Mouse (Mus musculus) embryonic facial prominence, embryonic 14.5 days (tissue): Measurements from ENCODE around the gene Dnaic1. TPM values are rescaled to one million over a fixed set of nuclear protein-coding genes. Genes with fewer than 3 reads are reported as not detected.

Experiments
- ATAC-seq: fragments of 200-750 bp; cut with Nextera tagmentation; 2 replicates; pipeline ENCODE4 v1.8.0; 2017; ENCODE audit warnings: low read depth, moderate number of reproducible peaks, moderate TSS enrichment
- DNase-seq: peaks from one replicate; pipeline ENCODE4 v3.0.0-alpha.2; 2015; ENCODE audit warnings: low spot score
- H3K27ac ChIP-seq: fragments of 300-500 bp; sonication (generic); replicated peaks from 2 replicates; pipeline ENCODE4 v1.5.1; 2014; ENCODE audit warnings: low read depth, mild to moderate bottlenecking, low read length, moderate library complexity
- H3K27me3 ChIP-seq: fragments of 300-500 bp; sonication (generic); replicated peaks from 2 replicates; pipeline ENCODE4 v1.6.1; 2014; ENCODE audit warnings: low read length; ENCODE audit not compliant: control insufficient read depth, insufficient read depth
- H3K36me3 ChIP-seq: fragments of 300-500 bp; sonication (generic); 2 replicates; pipeline ENCODE4 v1.6.1; 2014; ENCODE audit warnings: low read length, mixed read lengths; ENCODE audit not compliant: control insufficient read depth, insufficient read depth
- H3K4me1 ChIP-seq: fragments of 300-500 bp; sonication (generic); 2 replicates; pipeline ENCODE4 v1.6.1; 2014; ENCODE audit warnings: antibody characterized with exemption, low read length; ENCODE audit not compliant: control insufficient read depth, insufficient read depth
- H3K4me2 ChIP-seq: fragments of 300-500 bp; sonication (generic); 2 replicates; pipeline ENCODE4 v1.6.1; 2014; ENCODE audit warnings: low read depth, mild to moderate bottlenecking, low read length, moderate library complexity, mixed read lengths
- H3K4me3 ChIP-seq: fragments of 300-500 bp; sonication (generic); 2 replicates; pipeline ENCODE4 v1.5.1; 2014; ENCODE audit warnings: low read depth, mild to moderate bottlenecking, low read length
- H3K9ac ChIP-seq: fragments of 300-500 bp; sonication (generic); 2 replicates; pipeline ENCODE4 v1.6.1; 2014; ENCODE audit warnings: low read depth, mild to moderate bottlenecking, low read length, moderate library complexity, mixed read lengths
- H3K9me3 ChIP-seq: fragments of 300-500 bp; sonication (generic); 2 replicates; pipeline ENCODE4 v1.6.1; 2016; ENCODE audit warnings: low read length; ENCODE audit not compliant: control insufficient read depth
- WGBS: fragments of 180-500 bp; shearing (Covaris S2); extraction: QIAGEN DNeasy Blood & Tissue Kit; methylation state at CpG from one replicate; pipeline ENCODE4 v1.1.7; 2014; 5-methylcytosine and 5-hydroxymethylcytosine counted together
- polyA plus RNA-seq: library from polyadenylated mRNA; unstranded; fragments of >200 nt; fragmentation: Nextera tagmentation; extraction: Ambion mirVana; gene quantifications from 2 replicates; pipeline ENCODE4 v1.2.1, GENCODE M21; 2014

Dnaic1 gene
- polyA plus RNA-seq, 1 experiment from 2014 or later, result 3.7 TPM

- Histone ChIP-seq H3K4me3 (no peak overlapping the region), H3K27me3 (no peaks in the 10 kb centered on the region), H3K36me3 (peaks cover 4% of the 10 kb centered on the region), H3K4me2 (no peak overlapping the region), H3K27ac (no peak overlapping the region), H3K9ac (no peak overlapping the region), H3K9me3 (no peaks in the 10 kb centered on the region), H3K4me1 (peaks cover 23% of the 10 kb centered on the region)
- ATAC-seq (no peak), DNase-seq (no peak)
- WGBS, result 72% methylated on average over 10 of the region's 11 CpGs
Measured at GRCm38 (mm10) chr4:41666646-41667045, 97.1 kb downstream of the Dnaic1 start.

DNA sequence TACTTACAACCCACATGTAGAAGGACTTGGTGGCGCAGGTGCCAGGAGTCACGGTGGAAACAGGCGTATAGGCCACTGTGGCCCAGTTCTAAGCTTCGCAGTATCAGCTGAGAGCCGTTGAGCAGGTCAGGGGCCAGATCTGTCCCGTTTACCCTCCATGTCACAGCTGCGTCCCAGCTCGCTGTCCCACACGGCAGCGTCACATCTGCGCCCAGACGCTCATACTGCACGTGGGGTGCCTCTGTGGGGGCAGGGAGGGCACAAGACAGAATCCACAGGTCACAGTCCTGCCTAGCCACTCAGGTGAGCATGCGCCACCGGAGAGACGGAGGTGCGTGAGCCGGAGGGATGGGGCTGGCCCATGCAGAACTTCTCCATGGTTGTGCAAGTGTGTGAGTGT is 101.3 kb downstream of the Dnaic1 start:
- Histone ChIP-seq H3K36me3 (no peaks in the 10 kb centered on the region; the same call in 1 of the 2 replicates), H3K27ac (no peak overlapping the region), H3K27me3 (no peaks in the 10 kb centered on the region), H3K4me1 (peaks cover 10% of the 10 kb centered on the region; the same call in 1 of the 2 replicates), H3K4me2 (no peak overlapping the region), H3K9me3 (no peaks in the 10 kb centered on the region), H3K9ac (no peak overlapping the region), H3K4me3 (no peak overlapping the region)
- no peak for DNase-seq
- no peak for ATAC-seq
- WGBS, result 84% methylated on average over 18 of the region's 18 CpGs

GRCm38 (mm10) chr4:41671500-41671899 is 101.9 kb downstream of the Dnaic1 start:
- H3K9me3 ChIP-seq, result no peaks in the 10 kb centered on the region
- H3K27ac ChIP-seq, result no peak overlapping the region
- H3K27me3 ChIP-seq, result no peaks in the 10 kb centered on the region
- H3K9ac ChIP-seq, result no peak overlapping the region
- ATAC-seq (0 out of 2 replicates have a peak, but pooled peaks have one; percentile 2), DNase-seq (no peak)
- WGBS, result 35% methylated on average over 5 of the region's 5 CpGs
- no peak overlapping the region for H3K4me2 ChIP-seq
- H3K4me1 ChIP-seq, result peaks cover 15% of the 10 kb centered on the region; the same call in 1 of the 2 replicates
- no peaks in the 10 kb centered on the region; the same call in 1 of the 2 replicates for H3K36me3 ChIP-seq
- no peak overlapping the region for H3K4me3 ChIP-seq

GRCm38 (mm10) chr4:41671963-41672480 is 102.4 kb downstream of the Dnaic1 start:
- peak; percentile 64; the same call in 1 of the 2 replicates for ATAC-seq
- Histone ChIP-seq H3K27ac (no peak overlapping the region), H3K4me2 (no peak overlapping the region), H3K36me3 (no peaks in the 10 kb centered on the region; the same call in 1 of the 2 replicates), H3K9me3 (no peaks in the 10 kb centered on the region), H3K9ac (no peak overlapping the region), H3K27me3 (no peaks in the 10 kb centered on the region), H3K4me1 (peaks cover 20% of the 10 kb centered on the region; the same call in 1 of the 2 replicates), H3K4me3 (no peak overlapping the region)
- 29% methylated on average over 2 of the region's 8 CpGs for WGBS
- DNase-seq, result peak; percentile 61

DNA sequence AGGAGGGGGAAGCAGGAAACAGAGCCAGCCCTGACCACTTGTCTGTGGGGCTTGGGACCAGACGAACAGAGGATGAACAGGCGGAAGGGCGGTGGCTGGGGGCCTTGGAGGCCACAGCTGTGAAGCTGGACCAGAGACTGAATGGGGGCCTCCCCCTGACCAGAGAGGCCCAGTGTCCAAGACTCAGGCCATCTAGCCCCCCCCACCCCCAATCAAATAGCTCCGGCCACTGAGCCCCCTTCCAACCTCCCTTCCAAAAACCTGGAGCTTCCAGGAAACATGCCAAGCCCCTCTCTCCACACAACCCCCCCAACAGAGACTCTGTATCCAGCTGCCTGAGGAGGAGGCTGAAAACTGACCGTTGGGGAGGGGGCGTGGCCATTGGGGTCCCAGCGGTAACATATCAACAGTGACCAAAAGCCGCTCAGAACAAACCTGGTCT is 103.0 kb downstream of the Dnaic1 start:
- no peaks in the 10 kb centered on the region; the same call in 1 of the 2 replicates for H3K36me3 ChIP-seq
- DNase-seq, result no peak
- no peak; the same call in 1 of the 2 replicates for ATAC-seq
- no peak overlapping the region for H3K4me3 ChIP-seq
- H3K4me1 ChIP-seq, result peaks cover 25% of the 10 kb centered on the region; the same call in 1 of the 2 replicates
- H3K9me3 ChIP-seq, result no peaks in the 10 kb centered on the region
- 35% methylated on average over 6 of the region's 8 CpGs for WGBS
- H3K27me3 ChIP-seq, result no peaks in the 10 kb centered on the region
- no peak overlapping the region for H3K9ac ChIP-seq
- no peak overlapping the region for H3K4me2 ChIP-seq
- no peak overlapping the region for H3K27ac ChIP-seq

DNA sequence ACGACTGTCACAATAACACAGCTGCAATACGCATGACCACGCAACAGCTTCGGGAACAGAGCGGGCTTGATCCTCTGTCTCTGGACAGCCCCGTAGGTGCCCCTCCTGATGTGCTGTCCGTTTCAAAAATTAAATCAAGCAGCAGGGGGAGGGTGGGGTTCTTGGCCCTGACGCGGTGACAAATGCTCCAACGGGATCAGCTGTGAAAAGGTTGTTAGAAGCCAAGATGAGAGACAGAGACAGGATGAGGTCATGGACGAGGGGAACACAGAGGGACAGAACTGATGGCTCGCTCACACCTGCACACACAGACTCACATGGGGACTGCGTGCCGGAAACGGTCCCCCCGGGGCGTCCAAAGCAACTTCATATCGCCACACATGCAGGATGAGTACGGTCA is 103.6 kb downstream of the Dnaic1 start:
- 63% methylated on average over 19 of the region's 19 CpGs for WGBS
- H3K27me3 ChIP-seq, result no peaks in the 10 kb centered on the region
- ATAC-seq, result no peak

DNA sequence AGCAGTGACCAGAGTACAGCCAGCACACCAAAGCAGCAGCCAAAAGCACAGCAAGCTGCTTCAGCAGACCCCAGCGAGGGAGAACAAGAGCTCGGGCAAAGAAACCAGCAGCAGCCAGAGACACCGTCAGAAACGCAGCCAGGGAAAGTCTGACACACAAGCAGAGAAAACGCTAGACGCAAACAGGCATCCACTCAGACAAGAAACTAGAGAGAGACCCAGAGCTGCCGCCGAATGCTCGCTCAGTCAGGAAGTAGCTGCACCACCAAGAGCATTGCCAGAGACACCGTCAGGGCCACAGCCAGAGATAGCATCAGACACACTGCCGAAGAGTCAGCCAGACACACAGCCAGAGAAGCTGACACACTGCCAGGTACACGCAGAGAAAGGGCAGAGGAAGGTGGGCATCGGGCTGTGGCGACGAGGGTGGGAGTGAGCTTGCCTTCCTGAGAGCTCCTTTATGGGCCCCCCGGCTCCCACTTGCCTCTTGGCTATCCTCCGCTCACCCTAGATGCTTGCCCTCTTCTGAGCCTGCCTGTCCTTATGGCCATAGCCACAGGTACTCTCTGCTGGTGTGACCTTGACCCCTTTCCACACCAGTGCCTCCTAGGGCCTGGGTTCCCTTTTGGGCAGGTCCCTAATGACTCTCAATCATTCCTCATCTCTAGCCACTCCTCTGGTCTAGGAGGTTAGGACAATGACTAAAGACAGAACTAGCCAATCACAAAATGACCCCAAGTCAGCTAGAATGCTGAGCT is 106.9 kb downstream of the Dnaic1 start:
- Histone ChIP-seq H3K9ac (peak overlapping the region; percentile 28; the same call in 1 of the 2 replicates), H3K9me3 (no peaks in the 10 kb centered on the region), H3K27me3 (no peaks in the 10 kb centered on the region), H3K36me3 (no peaks in the 10 kb centered on the region), H3K4me1 (peaks cover 36% of the 10 kb centered on the region), H3K27ac (no peak overlapping the region; the same call in 1 of the 2 replicates), H3K4me2 (no peak overlapping the region), H3K4me3 (no peak overlapping the region)
- ATAC-seq, result no peak
- 48% methylated on average over 12 of the region's 17 CpGs for WGBS
- no peak for DNase-seq

More for the DNA sequence above, 103.6 kb downstream of the Dnaic1 start:
- Histone ChIP-seq H3K9ac (no peak overlapping the region), H3K9me3 (no peaks in the 10 kb centered on the region), H3K4me2 (no peak overlapping the region), H3K4me3 (no peak overlapping the region), H3K4me1 (peaks cover 27% of the 10 kb centered on the region; the same call in 1 of the 2 replicates), H3K27ac (no peak overlapping the region), H3K36me3 (no peaks in the 10 kb centered on the region; the same call in 1 of the 2 replicates)
- no peak for DNase-seq

- H3K9me3 ChIP-seq, result no peaks in the 10 kb centered on the region
- no peaks in the 10 kb centered on the region for H3K27me3 ChIP-seq
- DNase-seq (peak; percentile 76), ATAC-seq (peak; percentile 17; the same call in 1 of the 2 replicates)
- H3K27ac ChIP-seq, result no peak overlapping the region
- H3K4me1 ChIP-seq, result peaks cover 34% of the 10 kb centered on the region
- 43% methylated on average over 10 of the region's 13 CpGs for WGBS
- H3K9ac ChIP-seq, result peak overlapping the region; percentile 28
- no peaks in the 10 kb centered on the region for H3K36me3 ChIP-seq
- no peak overlapping the region for H3K4me3 ChIP-seq
- H3K4me2 ChIP-seq, result no peak overlapping the region
Measured at GRCm38 (mm10) chr4:41677006-41677629, 107.5 kb downstream of the Dnaic1 start.
